In genomic region chr5:63772971-63773370, GRCm38 (mm10) we compare ENCODE assay signal across 18 mouse cellular contexts. TPM values are rescaled to one million over a fixed set of nuclear protein-coding genes. Genes with fewer than 3 reads are reported as not detected.
DNase-seq lines count a peak whose midpoint lies in the region; ATAC-seq and TF ChIP-seq lines count a peak whose summit lies in the region.
"Had no signal": no experiment of that assay in that cellular context is flagged by ENCODE, and none has a peak within 500 bp of the region (broad histone marks: within the 10 kb centered on the region; RNA-seq: fewer than 3 reads in every experiment).

No protein-coding gene starts in this region.

- 54% methylated on average over 2 of the region's 2 CpGs for WGBS in forebrain, embryonic 13.5 days
- 68% methylated on average over 2 of the region's 2 CpGs for WGBS in forebrain, embryonic 11.5 days

- H3K4me2 ChIP-seq in forebrain, embryonic 13.5 days: no peak overlapping the region
- no peak overlapping the region for H3K4me2 ChIP-seq in forebrain, embryonic 11.5 days (ENCODE audit: low read depth, low read length, severe bottlenecking)
- H3K4me2 ChIP-seq: embryonic facial prominence, embryonic 12.5 days; heart, embryonic 13.5 days; hindbrain, embryonic 15.5 days had no signal

- no peaks in the 10 kb centered on the region for H3K27me3 ChIP-seq in forebrain, embryonic 13.5 days
- H3K27me3 ChIP-seq in forebrain, embryonic 11.5 days (ENCODE audit: control insufficient read depth, insufficient read depth, low read length): no peaks in the 10 kb centered on the region
- H3K27me3 ChIP-seq: embryonic facial prominence, embryonic 12.5 days; heart, embryonic 13.5 days; hindbrain, embryonic 15.5 days had no signal

- no peak overlapping the region for H3K27ac ChIP-seq in forebrain, embryonic 13.5 days
- H3K27ac ChIP-seq in forebrain, embryonic 11.5 days (ENCODE audit: low read depth, low read length): no peak overlapping the region
- no peak overlapping the region for H3K27ac ChIP-seq in layer of hippocampus, adult 2 months
- H3K27ac ChIP-seq: embryonic facial prominence, embryonic 12.5 days; heart, embryonic 13.5 days; hindbrain, embryonic 15.5 days had no signal

- H3K36me3 ChIP-seq in forebrain, embryonic 13.5 days (ENCODE audit: poor library complexity, severe bottlenecking): no peaks in the 10 kb centered on the region
- no peaks in the 10 kb centered on the region for H3K36me3 ChIP-seq in forebrain, embryonic 11.5 days (ENCODE audit: control insufficient read depth, insufficient read depth, low read length)
- H3K36me3 ChIP-seq: embryonic facial prominence, embryonic 12.5 days; heart, embryonic 13.5 days; hindbrain, embryonic 15.5 days had no signal

- H3K4me1 ChIP-seq in forebrain, embryonic 13.5 days: 0 out of 2 replicates have a peak, but pooled peaks cover 3% of the 10 kb centered on the region
- H3K4me1 ChIP-seq in forebrain, embryonic 11.5 days (replicated peaks; ENCODE audit: control insufficient read depth, insufficient read depth, low read length): no peaks in the 10 kb centered on the region
- H3K4me1 ChIP-seq: heart, embryonic 13.5 days; hindbrain, embryonic 15.5 days had no signal

- no peak for TF ChIP-seq CTCF in layer of hippocampus, adult 2 months (conservative IDR thresholded peaks at IDR 0.05)

- H3K9me3 ChIP-seq in forebrain, embryonic 13.5 days (replicated peaks): no peaks in the 10 kb centered on the region
- no peaks in the 10 kb centered on the region for H3K9me3 ChIP-seq in forebrain, embryonic 11.5 days (ENCODE audit: control insufficient read depth, low read length)
- H3K9me3 ChIP-seq: embryonic facial prominence, embryonic 12.5 days; heart, embryonic 13.5 days; hindbrain, embryonic 15.5 days had no signal

- ATAC-seq in forebrain, embryonic 13.5 days: 0 out of 2 replicates have a peak, but pooled peaks have one; percentile 34
- ATAC-seq in forebrain, embryonic 11.5 days (replicated peaks; ENCODE audit: low FRiP score): no peak
- no peak for ATAC-seq in activated CD4-positive, CD25-positive, alpha-beta regulatory T cell, adult 4 months

- H3K9ac ChIP-seq in forebrain, embryonic 13.5 days: no peak overlapping the region
- H3K9ac ChIP-seq in forebrain, embryonic 11.5 days (ENCODE audit: low read length): no peak overlapping the region
- H3K9ac ChIP-seq: embryonic facial prominence, embryonic 12.5 days; heart, embryonic 13.5 days; hindbrain, embryonic 15.5 days had no signal

- H3K4me3 ChIP-seq in forebrain, embryonic 13.5 days: no peak overlapping the region
- no peak overlapping the region for H3K4me3 ChIP-seq in forebrain, embryonic 11.5 days (ENCODE audit: low read depth, low read length)
- H3K4me3 ChIP-seq in layer of hippocampus, adult 2 months: no peak overlapping the region
- H3K4me3 ChIP-seq: embryonic facial prominence, embryonic 12.5 days; heart, embryonic 13.5 days; hindbrain, embryonic 15.5 days had no signal

- no peak for DNase-seq in forebrain, embryonic 11.5 days (ENCODE audit: low spot score)
- DNase-seq in layer of hippocampus, postnatal 10 days (ENCODE audit: low spot score in 2 of 2): peak; percentile 35 to 41
- DNase-seq in layer of hippocampus, adult 2 months (ENCODE audit: low spot score in 2 of 2): no peak
- peak; percentile 4 for DNase-seq in ovary, postnatal 14 days (ENCODE audit: low spot score)
- DNase-seq in ovary, postnatal 10 days (ENCODE audit: low spot score): no peak
- DNase-seq: adrenal gland, adult 2 months; adrenal gland, postnatal 25 days; cerebellum, adult 2 months; cerebellum, postnatal 25 days; gastrocnemius, postnatal 36 days; heart, adult 11 months; heart, postnatal 36 days had no signal

RNA-seq across cellular contexts. Expression of gene 0610040J01Rik, which starts 39.2 kb away (rescaled TPM):
- 2.7 and 2.8 TPM in 2 replicates for polyA plus RNA-seq in forebrain, embryonic 13.5 days (2015; fragmentation: Nextera tagmentation; extraction: Ambion mirVana)
- polyA plus RNA-seq in forebrain, embryonic 11.5 days (2014; fragmentation: Nextera tagmentation; extraction: Ambion mirVana): 0.76 and 0.94 TPM in 2 replicates
- 1 to 10 TPM; 7.4 TPM for total RNA-seq in layer of hippocampus, postnatal 10 days (2021)
- total RNA-seq in layer of hippocampus, adult 2 months (2021): 1 to 10 TPM; 2.9 to 4.0 TPM
- not detected for polyA plus RNA-seq in activated CD4-positive, CD25-positive, alpha-beta regulatory T cell, adult 4 months (2017; shearing (Covaris generic))
- total RNA-seq: MEL had no signal

Comparison
In these comparisons a context has a peak if more than half of its experiments do, and no peak if none do; other contexts are left out.
1. DNase-seq: peak in layer of hippocampus, postnatal 10 days (2 of 2) and ovary, postnatal 14 days (single experiment); none in forebrain, embryonic 11.5 days (single experiment), layer of hippocampus, adult 2 months (0 of 2) and ovary, postnatal 10 days (single experiment).